Mouse (Mus musculus): ENCODE results near the gene Smim6.
A peak's percentile ranks its signal among the peaks of the same experiment; 100 is the strongest.

Gene Smim6

DNA sequence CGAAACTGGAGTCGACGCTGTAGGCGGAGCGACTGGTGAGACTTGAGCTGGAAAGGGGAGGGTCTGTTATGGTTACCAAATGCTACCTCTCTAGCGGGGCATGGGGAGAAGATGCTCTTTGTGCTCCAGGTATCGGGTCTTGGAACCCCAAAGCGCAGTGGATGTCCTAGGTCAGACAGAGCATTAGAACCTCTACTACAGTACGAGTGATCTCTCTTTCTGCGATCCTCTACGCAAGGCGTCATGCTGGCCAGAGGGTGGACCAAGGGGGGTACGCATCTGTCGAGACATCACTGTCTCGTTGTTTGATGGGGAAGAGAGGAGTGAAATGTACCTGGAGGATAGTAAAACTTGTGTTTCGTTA lies 21.9 kb downstream of the Smim6 start:
- no peaks in the 10 kb centered on the region for H3K27me3 ChIP-seq (ENCODE audit: insufficient read depth, low read length)
- TF ChIP-seq POU5F1 (IDR thresholded peaks at IDR 0.05; ENCODE audit: borderline replicate concordance, low read length) (no peak), NANOG (IDR thresholded peaks at IDR 0.05; ENCODE audit: borderline replicate concordance, low read length) (no peak), CTCF (conservative IDR thresholded peaks at IDR 0.05; ENCODE audit: low read length) (no peak)
- peaks cover 48% of the 10 kb centered on the region for H3K4me1 ChIP-seq (replicated peaks; ENCODE audit: low read depth, low read length)
- H3K4me3 ChIP-seq (replicated peaks; ENCODE audit: low read length), result peak overlapping the region; percentile 100
- H3K36me3 ChIP-seq (ENCODE audit: insufficient read depth, low read length), result peaks cover 66% of the 10 kb centered on the region
- H3K9me3 ChIP-seq (ENCODE audit: low read length), result no peaks in the 10 kb centered on the region

DNA sequence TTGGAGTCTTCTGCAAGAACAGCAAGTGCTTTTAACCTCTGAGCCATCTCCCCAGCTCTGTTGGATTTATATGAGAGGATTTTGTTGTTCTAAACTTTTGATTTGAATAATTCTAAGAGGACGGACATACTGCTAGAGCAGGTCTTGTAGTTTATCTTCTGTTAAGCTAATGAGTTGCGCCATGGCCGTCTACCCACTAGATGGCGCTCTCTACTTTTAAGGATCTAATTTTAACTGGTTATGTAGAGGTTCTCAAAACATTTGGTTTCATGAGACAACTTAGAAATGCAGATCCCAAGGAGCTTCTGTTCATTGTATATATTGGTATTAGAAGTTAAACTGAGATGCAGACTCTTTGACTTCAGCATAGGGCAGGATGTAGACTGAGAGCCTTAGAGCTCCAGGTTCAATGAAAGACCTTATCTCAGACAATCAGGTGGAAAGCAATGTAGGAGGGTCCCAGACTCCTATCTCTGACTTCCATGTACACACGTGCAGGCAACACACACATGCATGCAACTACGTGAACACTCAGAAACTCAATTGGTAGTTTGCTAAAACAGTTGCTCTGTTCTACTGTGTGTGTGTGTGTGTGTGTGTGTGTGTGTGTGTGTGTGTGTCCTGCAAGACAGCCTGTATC lies 28.0 kb downstream of the Smim6 start:
- Histone ChIP-seq H3K9me3 (ENCODE audit: low read length) (no peaks in the 10 kb centered on the region), H3K27me3 (ENCODE audit: insufficient read depth, low read length) (no peaks in the 10 kb centered on the region), H3K4me1 (replicated peaks; ENCODE audit: low read depth, low read length) (peaks cover 45% of the 10 kb centered on the region), H3K36me3 (ENCODE audit: insufficient read depth, low read length) (peaks cover 99% of the 10 kb centered on the region), H3K4me3 (replicated peaks; ENCODE audit: low read length) (no peak overlapping the region)
- TF ChIP-seq NANOG (IDR thresholded peaks at IDR 0.05; ENCODE audit: borderline replicate concordance, low read length), result no peak
- peak; percentile 94 for TF ChIP-seq CTCF (conservative IDR thresholded peaks at IDR 0.05; ENCODE audit: low read length)

GRCm38 (mm10) chr11:115941980-115942379 lies 30.2 kb downstream of the Smim6 start:
- Histone ChIP-seq H3K27me3 (ENCODE audit: insufficient read depth, low read length) (no peaks in the 10 kb centered on the region), H3K36me3 (ENCODE audit: insufficient read depth, low read length) (peaks cover 97% of the 10 kb centered on the region), H3K4me3 (replicated peaks; ENCODE audit: low read length) (no peak overlapping the region), H3K9me3 (ENCODE audit: low read length) (no peaks in the 10 kb centered on the region), H3K4me1 (replicated peaks; ENCODE audit: low read depth, low read length) (peaks cover 47% of the 10 kb centered on the region)
- TF ChIP-seq POU5F1 (IDR thresholded peaks at IDR 0.05; ENCODE audit: borderline replicate concordance, low read length) (no peak), CTCF (conservative IDR thresholded peaks at IDR 0.05; ENCODE audit: low read length) (no peak), NANOG (IDR thresholded peaks at IDR 0.05; ENCODE audit: borderline replicate concordance, low read length) (no peak)

DNA sequence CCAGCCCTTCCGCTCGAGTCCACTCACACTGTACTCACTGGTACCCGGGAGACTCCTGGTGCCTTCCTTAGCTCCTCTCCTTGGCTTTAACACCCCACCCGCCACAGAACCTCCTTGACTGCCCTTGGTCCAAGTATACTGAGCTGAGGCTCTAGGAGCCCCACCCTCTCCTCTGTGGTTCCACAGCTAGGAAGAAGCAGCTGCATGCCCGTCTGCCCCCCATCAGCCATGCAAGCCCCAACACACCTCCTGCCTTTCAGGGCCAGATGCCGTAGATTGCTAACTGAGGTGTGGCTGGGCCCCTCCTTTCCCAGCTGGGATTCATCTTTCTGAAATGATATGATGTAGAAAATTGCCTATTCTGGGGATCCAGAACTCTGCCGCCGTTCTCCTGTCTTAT lies 33.4 kb downstream of the Smim6 start:
- H3K4me3 ChIP-seq (replicated peaks; ENCODE audit: low read length), result peak overlapping the region; percentile 53
- TF ChIP-seq NANOG (IDR thresholded peaks at IDR 0.05; ENCODE audit: borderline replicate concordance, low read length) (no peak), POU5F1 (IDR thresholded peaks at IDR 0.05; ENCODE audit: borderline replicate concordance, low read length) (no peak), CTCF (conservative IDR thresholded peaks at IDR 0.05; ENCODE audit: low read length) (no peak)
- no peaks in the 10 kb centered on the region for H3K27me3 ChIP-seq (ENCODE audit: insufficient read depth, low read length)
- H3K9me3 ChIP-seq (ENCODE audit: low read length), result no peaks in the 10 kb centered on the region
- H3K36me3 ChIP-seq (ENCODE audit: insufficient read depth, low read length), result peaks cover 97% of the 10 kb centered on the region
- peaks cover 69% of the 10 kb centered on the region for H3K4me1 ChIP-seq (replicated peaks; ENCODE audit: low read depth, low read length)

DNA sequence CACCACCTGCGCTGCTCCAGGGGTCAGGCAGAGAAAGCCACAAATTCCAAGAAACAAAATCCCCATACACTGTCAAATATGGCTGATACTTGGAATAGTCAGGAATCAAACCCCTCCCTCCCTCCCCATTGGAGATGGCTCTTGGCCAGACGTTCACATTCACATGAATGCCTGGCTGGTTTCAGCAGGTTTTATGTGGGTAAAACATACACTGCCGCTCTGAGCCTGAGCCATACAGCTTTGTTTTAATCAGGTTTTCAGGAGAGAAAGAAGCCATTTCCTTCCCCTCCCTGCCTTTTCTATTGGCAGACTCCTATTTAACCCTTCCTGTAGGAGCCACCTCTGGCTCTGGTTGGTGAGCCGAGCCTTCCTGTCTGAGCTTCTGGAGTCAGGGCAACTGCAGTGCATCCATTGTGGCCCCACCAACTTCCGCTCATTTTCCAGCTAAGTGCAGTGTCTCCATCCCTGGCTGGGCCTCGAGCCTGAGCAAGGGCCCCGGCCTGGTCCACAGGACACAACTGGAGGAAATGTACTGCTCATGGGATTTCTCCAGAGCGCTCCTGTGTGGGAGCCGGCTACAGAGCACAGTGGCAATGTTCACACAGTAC lies 34.5 kb downstream of the Smim6 start:
- H3K4me1 ChIP-seq (replicated peaks; ENCODE audit: low read depth, low read length), result peaks cover 76% of the 10 kb centered on the region
- H3K27me3 ChIP-seq (ENCODE audit: insufficient read depth, low read length), result no peaks in the 10 kb centered on the region
- TF ChIP-seq NANOG (IDR thresholded peaks at IDR 0.05; ENCODE audit: borderline replicate concordance, low read length), result no peak
- no peak for TF ChIP-seq CTCF (conservative IDR thresholded peaks at IDR 0.05; ENCODE audit: low read length)
- TF ChIP-seq POU5F1 (IDR thresholded peaks at IDR 0.05; ENCODE audit: borderline replicate concordance, low read length), result no peak
- peaks cover 97% of the 10 kb centered on the region for H3K36me3 ChIP-seq (ENCODE audit: insufficient read depth, low read length)
- H3K4me3 ChIP-seq (replicated peaks; ENCODE audit: low read length), result peak overlapping the region; percentile 53; the same call in 1 of the 2 replicates
- H3K9me3 ChIP-seq (ENCODE audit: low read length), result no peaks in the 10 kb centered on the region

GRCm38 (mm10) chr11:115948316-115948715 lies 36.5 kb downstream of the Smim6 start:
- Histone ChIP-seq H3K27me3 (ENCODE audit: insufficient read depth, low read length) (no peaks in the 10 kb centered on the region), H3K4me1 (replicated peaks; ENCODE audit: low read depth, low read length) (peaks cover 87% of the 10 kb centered on the region), H3K4me3 (replicated peaks; ENCODE audit: low read length) (no peak overlapping the region), H3K36me3 (ENCODE audit: insufficient read depth, low read length) (peaks cover 97% of the 10 kb centered on the region), H3K9me3 (ENCODE audit: low read length) (no peaks in the 10 kb centered on the region)
- TF ChIP-seq CTCF (conservative IDR thresholded peaks at IDR 0.05; ENCODE audit: low read length) (no peak), NANOG (IDR thresholded peaks at IDR 0.05; ENCODE audit: borderline replicate concordance, low read length) (no peak), POU5F1 (IDR thresholded peaks at IDR 0.05; ENCODE audit: borderline replicate concordance, low read length) (no peak)

- H3K27me3 ChIP-seq (ENCODE audit: insufficient read depth, low read length), result no peaks in the 10 kb centered on the region
- H3K9me3 ChIP-seq (ENCODE audit: low read length), result no peaks in the 10 kb centered on the region
- H3K4me3 ChIP-seq (replicated peaks; ENCODE audit: low read length), result no peak overlapping the region
- H3K4me1 ChIP-seq (replicated peaks; ENCODE audit: low read depth, low read length), result peaks cover 81% of the 10 kb centered on the region
- TF ChIP-seq NANOG (IDR thresholded peaks at IDR 0.05; ENCODE audit: borderline replicate concordance, low read length) (no peak), POU5F1 (IDR thresholded peaks at IDR 0.05; ENCODE audit: borderline replicate concordance, low read length) (no peak), CTCF (conservative IDR thresholded peaks at IDR 0.05; ENCODE audit: low read length) (no peak)
- peaks cover 99% of the 10 kb centered on the region for H3K36me3 ChIP-seq (ENCODE audit: insufficient read depth, low read length)
Observed at GRCm38 (mm10) chr11:115950719-115951118, 38.9 kb downstream of the Smim6 start.

DNA sequence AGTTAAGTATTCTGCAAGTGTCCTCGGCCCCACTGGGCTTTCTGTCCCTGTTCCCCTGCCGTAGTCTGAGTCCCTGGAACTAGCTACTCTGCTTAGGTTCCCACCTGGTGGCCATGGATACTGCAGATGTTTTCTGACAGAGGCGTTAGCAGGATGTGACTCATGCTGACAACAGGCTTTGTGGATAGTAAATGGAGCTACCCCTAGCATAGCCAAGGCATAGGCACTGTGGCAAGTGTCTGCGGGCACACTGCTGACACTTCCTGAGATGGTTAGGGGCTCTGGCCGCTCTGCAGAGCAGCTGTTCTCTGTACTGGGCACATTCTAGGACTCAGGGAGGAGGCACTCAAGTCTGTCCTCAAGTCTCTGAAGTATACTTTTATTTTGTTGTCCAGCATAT lies 42.9 kb downstream of the Smim6 start:
- no peaks in the 10 kb centered on the region for H3K27me3 ChIP-seq (ENCODE audit: insufficient read depth, low read length)
- H3K36me3 ChIP-seq (ENCODE audit: insufficient read depth, low read length), result peaks cover 89% of the 10 kb centered on the region
- H3K4me1 ChIP-seq (replicated peaks; ENCODE audit: low read depth, low read length), result peaks cover 74% of the 10 kb centered on the region
- no peak for TF ChIP-seq POU5F1 (IDR thresholded peaks at IDR 0.05; ENCODE audit: borderline replicate concordance, low read length)
- TF ChIP-seq CTCF (conservative IDR thresholded peaks at IDR 0.05; ENCODE audit: low read length), result no peak
- no peak for TF ChIP-seq NANOG (IDR thresholded peaks at IDR 0.05; ENCODE audit: borderline replicate concordance, low read length)
- H3K9me3 ChIP-seq (ENCODE audit: low read length), result no peaks in the 10 kb centered on the region
- no peak overlapping the region for H3K4me3 ChIP-seq (replicated peaks; ENCODE audit: low read length)

Measured in E14TG2a.4 (cell line).